Mouse (Mus musculus) C2C12 (cell line): ENCODE measurements around the gene Ifitm6. TPM values are rescaled to one million over a fixed set of nuclear protein-coding genes. Genes with fewer than 3 reads are reported as not detected.
"Not testable (repeated sequence)": the region's sequence is repeated elsewhere in the genome, so short reads cannot be mapped to it uniquely, and the experiment has no call there.

Source experiments
- H3K27me3 ChIP-seq: one replicate; pipeline ENCODE4 v1.6.1; 2011; ENCODE audit not compliant: control insufficient read depth, insufficient read depth, insufficient read length
- H3K36me3 ChIP-seq: one replicate; pipeline ENCODE4 v1.6.1; 2011; ENCODE audit not compliant: control insufficient read depth, insufficient read depth
- H3K4me3 ChIP-seq: one replicate; pipeline ENCODE4 v1.5.1; 2011; ENCODE audit warnings: mild to moderate bottlenecking, control low read depth; ENCODE audit not compliant: poor library complexity, insufficient read depth, severe bottlenecking
- H3K79me2 ChIP-seq: one replicate; pipeline ENCODE4 v1.6.1; 2011; ENCODE audit not compliant: control insufficient read depth, insufficient read depth
- H3K79me3 ChIP-seq: one replicate; pipeline ENCODE4 v1.6.1; 2011; ENCODE audit warnings: low read depth, control low read depth
- H3ac ChIP-seq: one replicate; pipeline ENCODE3; 2011; ENCODE audit warnings: low read depth; ENCODE audit not compliant: control insufficient read depth, insufficient read length
- CEBPB ChIP-seq: IDR thresholded peaks from one replicate; pipeline ENCODE4 v1.6.1; 2011; ENCODE audit warnings: low read depth, mild to moderate bottlenecking, control low read depth, moderate library complexity
- CTCF ChIP-seq: IDR thresholded peaks from one replicate; pipeline ENCODE4 v1.5.1; 2011; ENCODE audit not compliant: control insufficient read depth, insufficient read depth, insufficient read length
- FOSL1 ChIP-seq: IDR thresholded peaks from one replicate; pipeline ENCODE4 v1.8.0; 2011; ENCODE audit warnings: mild to moderate bottlenecking, low read length; ENCODE audit not compliant: poor library complexity, insufficient read depth, severe bottlenecking
- MAX ChIP-seq: IDR thresholded peaks from one replicate; pipeline ENCODE4 v1.6.1; 2011; ENCODE audit warnings: mild to moderate bottlenecking, control low read depth
- MYOD1 ChIP-seq: IDR thresholded peaks from one replicate; pipeline ENCODE4 v1.6.1; 2011; ENCODE audit warnings: low read depth; ENCODE audit not compliant: control insufficient read depth, insufficient read length
- MYOG ChIP-seq: IDR thresholded peaks from one replicate; pipeline ENCODE4 v1.6.1; 2011; ENCODE audit not compliant: control insufficient read depth, insufficient read length; ENCODE audit errors: extremely low read depth
- USF1 ChIP-seq: IDR thresholded peaks from one replicate; pipeline ENCODE4 v1.6.1; 2011; ENCODE audit warnings: low read depth, mild to moderate bottlenecking, control low read depth, moderate library complexity
- polyA plus RNA-seq: library from polyadenylated mRNA; unstranded; fragments of >200 nt; fragmentation: generic; extraction: Trizol; gene quantifications from one replicate; pipeline ENCODE4 v1.2.1, GENCODE M21; 2012; ENCODE audit warnings: missing spikeins

Ifitm6 gene
- polyA plus RNA-seq, 1 experiment = 1.3 TPM

DNA sequence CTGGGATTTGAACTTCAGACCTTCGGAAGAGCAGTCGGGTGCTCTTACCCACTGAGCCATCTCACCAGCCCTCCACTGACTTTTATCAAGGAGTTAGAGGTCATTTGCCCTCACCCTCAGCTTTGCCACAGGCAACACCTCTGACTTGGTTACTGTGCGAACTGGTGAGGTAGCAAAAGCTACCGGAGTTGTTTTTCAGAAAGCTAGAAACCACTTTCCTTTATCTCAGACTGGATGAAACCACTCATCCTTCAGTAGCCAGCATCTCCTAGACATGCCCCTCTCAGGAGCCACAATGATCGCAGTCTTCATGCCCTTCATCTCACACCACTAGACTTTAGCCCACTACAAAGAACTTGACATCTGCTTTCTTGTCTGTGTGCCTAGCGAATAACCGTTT lies 34.8 kb downstream of the Ifitm6 start:
- H3K79me2 ChIP-seq = no peaks in the 10 kb centered on the region
- H3K27me3 ChIP-seq = no peaks in the 10 kb centered on the region
- H3ac ChIP-seq = no peak overlapping the region
- TF ChIP-seq MYOD1 = no peak
- no peak for TF ChIP-seq USF1
- no peak for TF ChIP-seq MYOG
- no peak for TF ChIP-seq MAX
- no peak for TF ChIP-seq CTCF
- no peak for TF ChIP-seq FOSL1
- TF ChIP-seq CEBPB = no peak
- H3K36me3 ChIP-seq = no peaks in the 10 kb centered on the region
- no peak overlapping the region for H3K4me3 ChIP-seq
- H3K79me3 ChIP-seq = no peaks in the 10 kb centered on the region

DNA sequence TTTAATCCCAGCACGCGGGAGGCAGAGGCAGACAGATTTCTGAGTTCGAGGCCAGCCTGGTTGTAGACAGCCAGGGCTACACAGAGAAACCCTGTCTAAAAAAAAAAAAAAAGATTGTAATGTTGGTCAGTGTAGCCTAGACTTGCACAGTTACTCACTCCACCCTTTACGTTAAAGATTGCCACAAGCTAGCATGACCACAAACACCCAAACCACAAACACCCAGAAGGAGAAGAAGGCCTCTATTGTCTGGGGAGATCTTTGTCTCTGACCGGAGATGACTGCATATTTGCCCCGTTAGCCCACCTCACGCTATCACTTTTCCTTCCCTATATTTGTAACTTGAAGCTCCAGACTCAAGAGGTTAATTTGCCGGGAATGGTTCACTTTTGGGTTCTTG lies 36.0 kb downstream of the Ifitm6 start:
- H3K79me2 ChIP-seq = no peaks in the 10 kb centered on the region
- no peak overlapping the region for H3K4me3 ChIP-seq
- no peaks in the 10 kb centered on the region for H3K27me3 ChIP-seq
- no peak overlapping the region for H3ac ChIP-seq
- TF ChIP-seq CEBPB (peak; percentile 45), MYOG (no peak), MAX (no peak), MYOD1 (no peak), FOSL1 (no peak)
- no peaks in the 10 kb centered on the region for H3K36me3 ChIP-seq
- no peaks in the 10 kb centered on the region for H3K79me3 ChIP-seq

GRCm38 (mm10) chr7:140976720-140977119 lies 41.0 kb downstream of the Ifitm6 start:
- not testable (repeated sequence) for H3K36me3 ChIP-seq, H3K79me2 ChIP-seq, H3K4me3 ChIP-seq, H3ac ChIP-seq, H3K79me3 ChIP-seq, H3K27me3 ChIP-seq

DNA sequence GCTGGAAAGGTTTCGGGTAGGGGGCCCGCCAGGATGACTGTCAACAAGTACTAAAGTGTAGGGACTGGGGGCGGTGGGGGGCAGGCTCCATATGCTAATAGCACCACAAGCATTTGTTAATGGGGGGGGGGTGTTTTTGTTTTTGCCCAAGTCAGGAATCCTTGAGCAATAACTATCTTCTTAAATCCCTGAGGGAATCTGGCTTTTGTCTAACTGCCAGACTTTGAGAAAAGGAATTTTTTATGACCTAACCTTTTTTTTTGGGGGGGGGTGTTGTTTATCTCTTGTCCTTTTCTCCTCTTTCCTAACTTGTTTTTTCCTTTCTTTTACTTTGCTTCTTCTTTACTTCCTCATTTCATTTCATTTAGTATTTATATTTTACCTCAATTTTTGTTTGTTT lies 42.3 kb downstream of the Ifitm6 start:
- H3K4me3 ChIP-seq = no peak overlapping the region
- TF ChIP-seq CEBPB (peak; percentile 60), MYOG (no peak)
- H3ac ChIP-seq = no peak overlapping the region
- H3K79me3 ChIP-seq = no peaks in the 10 kb centered on the region
- H3K36me3 ChIP-seq = no peaks in the 10 kb centered on the region
- no peaks in the 10 kb centered on the region for H3K27me3 ChIP-seq
- H3K79me2 ChIP-seq = no peaks in the 10 kb centered on the region

DNA sequence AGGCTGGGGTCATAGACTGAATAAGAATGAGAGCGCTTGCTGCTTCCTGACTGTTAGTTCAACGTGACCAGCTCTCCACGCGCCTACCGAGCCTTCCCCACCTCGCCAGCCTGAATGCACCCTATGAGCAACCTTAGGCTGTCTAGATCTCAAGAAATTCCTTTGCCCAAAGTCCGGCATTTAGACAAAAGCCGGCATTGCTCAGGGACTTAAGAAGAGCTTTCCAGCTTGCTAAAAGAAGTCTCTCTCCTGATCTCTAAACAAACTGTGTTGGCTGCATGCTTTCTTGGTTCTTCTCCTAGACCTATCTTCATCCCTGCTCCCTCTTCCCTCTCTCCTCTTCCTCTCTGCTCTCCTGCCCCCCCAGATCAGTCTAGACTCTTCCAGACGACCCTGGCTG lies 42.8 kb downstream of the Ifitm6 start:
- Histone ChIP-seq H3K79me2 (no peaks in the 10 kb centered on the region), H3K79me3 (peaks cover under 1% of the 10 kb centered on the region), H3K36me3 (no peaks in the 10 kb centered on the region), H3K4me3 (no peak overlapping the region), H3K27me3 (no peaks in the 10 kb centered on the region), H3ac (no peak overlapping the region)
- TF ChIP-seq MYOD1 (no peak), CTCF (no peak), FOSL1 (no peak), CEBPB (no peak), MYOG (no peak), MAX (no peak), USF1 (no peak)

- TF ChIP-seq MYOD1 = peak; percentile 47
- no peak for TF ChIP-seq MYOG
- Histone ChIP-seq H3K79me3 (peaks cover 2% of the 10 kb centered on the region), H3K27me3 (no peaks in the 10 kb centered on the region), H3K36me3 (no peaks in the 10 kb centered on the region), H3ac (peak overlapping the region; percentile 43), H3K4me3 (no peak overlapping the region), H3K79me2 (peaks cover 11% of the 10 kb centered on the region)
Observed at GRCm38 (mm10) chr7:140973396-140974165, 44.1 kb downstream of the Ifitm6 start.
